Mouse (Mus musculus) kidney, adult 2 months (tissue): ENCODE results near the gene Ywhab.

Experiments
- CTCF ChIP-seq: fragments of 200-500 bp; conservative IDR thresholded peaks from 2 replicates; pipeline ENCODE4 v1.5.1; 2011; ENCODE audit warnings: low read depth, mild to moderate bottlenecking, control low read depth, low read length, moderate library complexity, mixed read lengths; ENCODE audit not compliant: insufficient read depth, insufficient read length
- POLR2A ChIP-seq: fragments of 200-500 bp; IDR thresholded peaks from one replicate; pipeline ENCODE4 v1.6.1; 2011; ENCODE audit warnings: low read depth, low read length, control low read depth

- TF ChIP-seq CTCF (no peak), POLR2A (no peak)
Observed at GRCm38 (mm10) chr2:164047197-164047690, 52.5 kb downstream of the Ywhab start.
